Mouse (Mus musculus) E14TG2a.4 (cell line): ENCODE measurements around the gene Smad3.

Experiments used
- H3K27me3 ChIP-seq: 2 replicates; pipeline ENCODE4 v1.6.1; 2014; ENCODE audit warnings: low read length, control low read depth; ENCODE audit not compliant: insufficient read depth
- H3K36me3 ChIP-seq: 2 replicates; pipeline ENCODE4 v1.6.1; 2014; ENCODE audit warnings: low read length, control low read depth; ENCODE audit not compliant: insufficient read depth
- H3K4me1 ChIP-seq: replicated peaks from 2 replicates; pipeline ENCODE4 v1.6.1; 2014; ENCODE audit warnings: low read depth, low read length, control low read depth
- H3K4me3 ChIP-seq: replicated peaks from 2 replicates; pipeline ENCODE4 v1.5.1; 2014; ENCODE audit warnings: mild to moderate bottlenecking, low read length
- H3K9me3 ChIP-seq: 2 replicates; pipeline ENCODE4 v1.6.1; 2014; ENCODE audit warnings: low read length, control low read depth
- CTCF ChIP-seq: conservative IDR thresholded peaks from 2 replicates; pipeline ENCODE4 v1.5.1; 2014; ENCODE audit warnings: low read length
- NANOG ChIP-seq: IDR thresholded peaks from 2 replicates; pipeline ENCODE4 v1.6.1; 2014; ENCODE audit warnings: borderline replicate concordance, low read length, mixed read lengths
- POU5F1 ChIP-seq: IDR thresholded peaks from 2 replicates; pipeline ENCODE4 v1.6.1; 2014; ENCODE audit warnings: low read length, borderline replicate concordance

Smad3 gene

DNA sequence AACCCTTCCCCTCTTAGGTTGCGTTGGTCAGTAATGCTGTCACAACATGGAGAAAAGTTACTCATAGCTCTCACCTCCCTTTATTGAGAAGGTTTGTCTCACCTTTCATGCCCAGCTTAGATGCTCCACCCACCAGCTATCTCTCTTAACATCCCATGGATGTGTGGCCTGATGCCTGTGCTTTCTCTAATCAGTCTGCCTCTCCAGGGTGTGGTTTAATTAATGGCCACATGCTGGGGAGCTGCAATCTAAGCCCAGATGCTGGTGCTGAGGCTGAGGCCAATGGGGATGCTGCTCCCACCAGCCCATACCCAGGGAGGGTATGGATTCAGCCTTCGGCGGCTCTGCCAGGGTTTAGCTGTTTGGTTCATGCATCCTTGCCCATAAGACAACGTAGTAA lies 32.4 kb upstream of the Smad3 start:
- Histone ChIP-seq H3K9me3 (no peaks in the 10 kb centered on the region), H3K4me1 (peaks cover 43% of the 10 kb centered on the region), H3K27me3 (peaks cover 2% of the 10 kb centered on the region; the same call in 1 of the 2 replicates), H3K4me3 (no peak overlapping the region), H3K36me3 (no peaks in the 10 kb centered on the region)
- TF ChIP-seq CTCF (no peak), NANOG (no peak), POU5F1 (no peak)

GRCm38 (mm10) chr9:63789386-63789785 lies 31.6 kb upstream of the Smad3 start:
- Histone ChIP-seq H3K4me1 (peaks cover 44% of the 10 kb centered on the region), H3K27me3 (no peaks in the 10 kb centered on the region), H3K36me3 (no peaks in the 10 kb centered on the region), H3K9me3 (no peaks in the 10 kb centered on the region), H3K4me3 (no peak overlapping the region)
- no peak for TF ChIP-seq CTCF

- Histone ChIP-seq H3K36me3 (no peaks in the 10 kb centered on the region), H3K9me3 (no peaks in the 10 kb centered on the region), H3K27me3 (no peaks in the 10 kb centered on the region), H3K4me3 (no peak overlapping the region), H3K4me1 (peaks cover 42% of the 10 kb centered on the region)
- TF ChIP-seq NANOG (no peak), POU5F1 (no peak), CTCF (no peak)
Observed at GRCm38 (mm10) chr9:63787606-63788005, 29.8 kb upstream of the Smad3 start.

- Histone ChIP-seq H3K4me1 (peaks cover 42% of the 10 kb centered on the region), H3K36me3 (no peaks in the 10 kb centered on the region), H3K9me3 (no peaks in the 10 kb centered on the region), H3K4me3 (no peak overlapping the region), H3K27me3 (no peaks in the 10 kb centered on the region)
- no peak for TF ChIP-seq POU5F1
- no peak for TF ChIP-seq NANOG
- TF ChIP-seq CTCF = no peak
Observed at GRCm38 (mm10) chr9:63787086-63787485, 29.3 kb upstream of the Smad3 start.

DNA sequence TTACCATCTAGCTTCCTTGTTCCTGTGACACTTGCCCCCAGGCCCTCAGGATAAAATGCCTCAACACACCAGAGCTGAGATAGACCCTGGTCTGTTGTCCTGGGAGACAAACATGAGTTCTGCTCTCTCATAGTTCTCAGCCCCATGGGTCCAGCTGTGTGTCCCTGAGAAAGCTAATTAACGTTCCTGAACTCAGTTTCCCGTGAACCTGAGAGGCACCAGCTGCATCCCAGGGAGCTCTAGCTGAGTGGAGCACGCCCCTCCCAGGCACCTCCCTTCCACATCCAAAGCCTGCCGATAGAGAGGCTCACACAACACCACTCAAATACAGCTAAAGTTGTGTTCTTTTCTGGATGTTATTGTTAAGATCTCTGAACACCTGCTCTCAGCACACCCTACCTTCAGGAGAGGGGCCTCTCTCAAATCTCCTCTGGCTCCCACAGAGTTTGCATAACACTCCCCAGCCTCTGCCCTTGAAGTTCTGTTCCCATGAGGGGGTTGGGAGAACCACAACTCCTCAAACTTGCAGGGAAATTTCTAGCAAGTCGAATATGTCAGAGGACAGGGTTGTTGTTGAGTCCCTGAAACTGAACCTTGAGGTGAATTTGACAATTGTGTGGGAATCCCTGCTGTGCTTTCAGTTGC lies 28.4 kb upstream of the Smad3 start:
- Histone ChIP-seq H3K9me3 (no peaks in the 10 kb centered on the region), H3K4me3 (no peak overlapping the region), H3K36me3 (no peaks in the 10 kb centered on the region), H3K27me3 (no peaks in the 10 kb centered on the region), H3K4me1 (peaks cover 35% of the 10 kb centered on the region)
- TF ChIP-seq CTCF = no peak
- no peak for TF ChIP-seq POU5F1
- no peak for TF ChIP-seq NANOG

DNA sequence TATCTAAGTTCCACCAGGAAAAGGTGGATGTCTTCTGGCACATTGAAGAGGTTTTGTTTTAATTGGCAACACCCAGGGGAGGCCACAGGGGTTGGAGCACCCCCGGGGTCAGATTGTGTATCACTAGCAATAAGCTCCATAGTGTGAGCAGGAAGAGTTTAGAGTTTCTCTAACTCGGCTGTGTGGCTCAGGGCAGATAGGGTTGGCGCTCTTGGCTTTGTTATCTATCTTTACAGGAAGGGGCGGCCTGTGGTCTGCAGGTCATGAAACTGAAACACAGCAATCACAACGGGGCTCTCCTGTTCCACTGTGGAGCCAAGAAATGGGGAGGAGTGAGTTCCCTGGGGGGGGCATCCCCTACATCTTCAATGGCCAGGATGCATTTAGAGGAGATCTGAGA lies 27.7 kb upstream of the Smad3 start:
- TF ChIP-seq POU5F1 (no peak), CTCF (no peak), NANOG (no peak)
- H3K36me3 ChIP-seq = no peaks in the 10 kb centered on the region
- H3K27me3 ChIP-seq = no peaks in the 10 kb centered on the region
- no peaks in the 10 kb centered on the region for H3K9me3 ChIP-seq
- H3K4me1 ChIP-seq = peaks cover 35% of the 10 kb centered on the region
- H3K4me3 ChIP-seq = no peak overlapping the region

DNA sequence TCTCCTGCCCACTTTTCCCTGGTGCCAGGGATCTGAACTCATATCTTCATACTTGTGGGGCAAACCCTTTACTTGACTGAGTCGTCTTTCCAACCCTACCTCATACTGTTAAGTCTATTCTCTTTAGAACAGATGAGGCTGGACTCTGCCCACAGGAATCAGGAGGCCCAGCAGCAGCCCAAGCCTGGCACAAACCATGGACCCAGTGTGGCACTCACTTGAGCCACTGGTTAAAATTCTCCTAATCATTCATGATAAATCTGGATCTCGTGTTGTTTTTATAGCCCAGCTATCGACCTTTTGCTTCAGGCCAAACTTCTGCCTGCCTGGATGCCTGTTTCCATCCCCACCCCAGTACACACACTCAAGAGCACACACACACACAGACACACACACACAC lies 26.8 kb upstream of the Smad3 start:
- TF ChIP-seq POU5F1 (no peak), NANOG (no peak), CTCF (no peak)
- no peaks in the 10 kb centered on the region for H3K27me3 ChIP-seq
- H3K4me3 ChIP-seq = no peak overlapping the region
- no peaks in the 10 kb centered on the region for H3K9me3 ChIP-seq
- H3K4me1 ChIP-seq = peaks cover 38% of the 10 kb centered on the region
- no peaks in the 10 kb centered on the region for H3K36me3 ChIP-seq

- Histone ChIP-seq H3K4me1 (peaks cover 34% of the 10 kb centered on the region), H3K9me3 (no peaks in the 10 kb centered on the region), H3K36me3 (no peaks in the 10 kb centered on the region), H3K4me3 (no peak overlapping the region), H3K27me3 (0 out of 2 replicates have a peak, but pooled peaks cover 2% of the 10 kb centered on the region)
- TF ChIP-seq POU5F1 (no peak), CTCF (no peak), NANOG (no peak)
Observed at GRCm38 (mm10) chr9:63782744-63783143, 24.9 kb upstream of the Smad3 start.
